Mouse (Mus musculus): ENCODE results near the gene 1700034J05Rik. TPM values are rescaled to one million over a fixed set of nuclear protein-coding genes. Genes with fewer than 3 reads are reported as not detected.
A peak's percentile ranks its signal among the peaks of the same experiment; 100 is the strongest.

1700034J05Rik gene
- total RNA-seq, 2 experiments from 2014 or later: not detected

DNA sequence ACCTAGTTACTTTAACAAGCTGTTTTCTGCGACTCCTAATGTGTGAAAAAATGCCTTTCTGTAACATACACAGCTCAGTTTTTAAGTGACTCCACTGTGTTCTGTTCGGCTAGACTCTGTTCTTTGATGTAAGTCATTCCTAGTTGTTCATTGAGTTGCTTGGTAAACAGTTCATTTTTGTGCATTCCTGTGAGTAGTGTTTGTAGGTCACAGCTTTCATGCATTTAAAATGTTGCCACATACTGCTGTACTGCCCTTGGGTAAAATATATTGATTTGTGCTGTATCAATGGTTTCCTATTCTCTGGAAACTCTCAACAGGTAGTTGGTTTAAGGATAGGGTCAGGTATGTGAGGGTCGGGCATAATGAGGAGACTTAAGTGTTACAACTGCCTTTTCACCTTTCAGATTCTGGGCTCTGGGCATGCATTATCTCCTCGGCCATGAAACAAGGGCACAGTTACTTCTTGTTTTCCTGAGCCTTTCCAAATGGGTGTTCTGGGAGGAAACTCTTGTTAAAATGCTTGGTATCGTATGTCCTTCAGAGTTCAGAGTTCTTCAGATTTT lies 27.7 kb downstream of the 1700034J05Rik start:
- no peak for DNase-seq

DNA sequence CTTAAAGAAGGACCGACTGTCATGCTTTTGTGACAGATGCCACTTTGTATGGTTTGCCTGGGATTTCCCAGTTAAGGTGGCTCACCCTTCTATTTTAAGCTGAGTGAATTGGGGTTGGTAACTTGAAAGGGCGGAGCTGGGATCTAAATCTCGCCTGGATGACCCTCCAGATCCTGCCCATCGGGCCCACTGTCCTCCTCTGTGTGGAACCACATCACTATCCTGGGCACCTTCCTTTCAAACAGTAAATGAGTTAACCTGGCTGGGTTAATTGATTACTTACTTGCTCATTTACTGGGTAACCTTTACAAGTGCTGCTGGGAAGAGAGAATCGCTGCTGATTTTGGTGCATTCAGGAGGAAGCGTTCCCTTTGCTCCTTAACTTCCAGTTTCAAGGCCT lies 35.9 kb downstream of the 1700034J05Rik start:
- no peak for DNase-seq

DNA sequence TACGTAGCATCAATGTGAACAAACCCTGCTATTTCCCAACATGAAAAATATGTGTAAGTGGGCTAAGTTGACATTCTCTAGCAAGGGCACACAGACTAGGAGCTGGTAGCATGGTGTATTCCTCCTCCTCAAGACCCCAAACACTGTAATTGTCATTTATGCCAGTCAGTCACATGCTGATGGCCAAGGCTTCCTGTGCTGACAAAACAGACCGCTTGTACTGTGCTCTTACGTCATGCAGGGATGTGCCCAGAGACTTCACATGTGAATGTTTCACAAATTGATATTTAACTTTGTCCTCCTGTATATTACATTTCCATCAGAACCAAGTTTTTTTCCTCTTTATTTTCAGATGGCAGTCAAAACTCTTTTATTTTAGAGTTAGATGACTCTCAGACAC lies 36.8 kb downstream of the 1700034J05Rik start:
- no peak for DNase-seq

DNA sequence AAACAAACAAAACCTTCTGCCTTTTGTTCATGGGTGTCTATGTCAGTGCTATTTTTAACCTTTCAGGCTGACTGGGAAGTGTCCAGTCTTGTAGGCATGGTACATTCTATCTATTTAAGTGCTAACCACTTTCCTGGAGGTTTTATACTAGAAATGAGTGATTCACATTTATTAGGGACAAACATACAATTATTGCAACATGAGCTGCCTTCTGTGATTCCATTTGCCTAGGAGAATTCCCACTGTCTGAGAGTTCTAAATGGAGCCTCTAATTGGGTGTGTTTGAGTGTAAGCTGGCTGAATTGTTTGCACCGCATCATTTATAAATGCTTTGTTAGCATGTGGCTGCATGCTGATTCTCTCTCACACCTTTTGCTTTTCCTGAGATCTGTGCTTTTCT lies 38.4 kb downstream of the 1700034J05Rik start:
- no peak for DNase-seq

DNA sequence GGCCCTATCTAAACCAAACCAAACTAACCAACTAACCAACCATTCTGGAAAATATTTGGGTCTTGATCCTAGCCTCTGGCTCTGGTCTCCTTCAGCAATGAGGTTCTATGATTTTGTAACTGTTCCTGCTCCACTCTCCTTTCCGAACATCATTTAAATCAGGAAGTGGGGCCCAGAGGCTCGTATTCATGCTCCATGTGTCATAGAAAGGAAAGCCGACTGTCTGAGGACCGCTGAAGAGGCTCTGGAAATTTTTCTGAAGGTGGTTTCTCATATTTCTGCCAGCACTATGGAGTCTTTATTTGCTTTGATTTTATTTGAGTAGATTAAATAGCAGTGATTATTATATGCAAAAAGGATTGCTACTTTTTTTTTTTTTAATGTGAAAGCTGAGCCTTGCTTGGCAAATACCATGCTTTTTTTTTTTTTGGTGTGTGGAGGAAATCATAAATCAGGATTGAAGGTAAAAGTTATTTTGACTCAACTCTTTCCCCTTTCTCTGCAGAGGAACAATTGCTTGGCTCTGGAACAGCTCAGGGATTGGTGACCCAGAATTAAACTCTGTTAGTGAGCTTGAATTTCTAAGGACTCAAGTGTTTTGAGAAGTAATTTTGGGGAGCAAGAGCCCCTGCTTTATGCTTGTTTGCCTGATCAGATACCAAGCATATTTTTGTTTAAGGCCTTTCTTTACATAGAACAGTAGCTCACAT lies 40.6 kb downstream of the 1700034J05Rik start:
- DNase-seq: no peak

DNA sequence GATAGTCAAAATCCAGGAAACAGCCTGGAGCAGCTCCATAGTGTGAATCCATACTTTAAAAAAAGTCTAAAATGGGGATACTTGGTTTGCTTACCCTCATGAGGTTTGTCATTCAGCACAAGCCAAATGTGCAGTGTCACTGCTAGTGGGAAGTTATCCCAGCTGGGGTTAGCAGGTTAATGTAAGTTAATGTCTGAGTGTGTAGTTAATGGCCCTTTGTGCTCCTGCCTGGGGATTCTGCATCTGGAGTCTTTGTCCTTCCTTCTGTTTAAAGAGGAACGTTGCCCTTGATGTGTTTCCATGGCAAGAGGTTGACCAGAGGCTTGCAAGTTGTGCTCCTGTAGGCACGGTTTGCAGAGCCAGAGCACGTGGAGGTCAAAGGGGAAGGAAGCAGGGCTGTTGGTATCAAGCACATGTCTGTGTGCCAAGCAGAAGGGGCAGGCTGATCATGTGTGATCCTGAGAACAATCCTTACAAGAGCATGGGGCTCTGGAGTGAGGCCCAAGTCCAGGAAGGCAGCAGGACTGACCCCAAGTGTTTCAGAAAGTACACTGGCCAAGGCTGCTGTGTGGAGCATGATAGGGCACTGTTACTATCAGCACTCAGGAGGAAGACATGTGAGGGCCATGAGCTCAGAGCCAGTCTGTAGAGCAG lies 41.3 kb downstream of the 1700034J05Rik start:
- peak; percentile 16 to 55 for DNase-seq

DNA sequence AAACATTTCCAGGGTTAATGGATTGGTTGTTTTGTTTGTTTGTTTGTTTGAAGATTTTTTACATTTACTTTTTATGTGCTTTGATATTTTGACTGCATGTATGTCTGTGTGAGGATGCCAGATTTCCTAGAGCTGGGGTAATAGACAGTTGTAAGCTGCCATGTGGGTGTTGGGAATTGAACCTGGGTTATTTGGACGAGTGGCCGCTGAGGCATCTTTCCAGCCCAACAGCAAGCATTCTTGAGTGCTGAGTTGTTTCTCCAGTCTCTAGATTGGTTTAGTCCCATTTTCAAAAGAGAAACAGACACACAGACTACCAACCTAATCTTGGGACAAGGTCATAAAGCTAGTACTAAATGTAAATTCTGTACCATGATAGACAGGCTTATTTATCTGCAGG lies 43.4 kb downstream of the 1700034J05Rik start:
- no peak for DNase-seq

DNA sequence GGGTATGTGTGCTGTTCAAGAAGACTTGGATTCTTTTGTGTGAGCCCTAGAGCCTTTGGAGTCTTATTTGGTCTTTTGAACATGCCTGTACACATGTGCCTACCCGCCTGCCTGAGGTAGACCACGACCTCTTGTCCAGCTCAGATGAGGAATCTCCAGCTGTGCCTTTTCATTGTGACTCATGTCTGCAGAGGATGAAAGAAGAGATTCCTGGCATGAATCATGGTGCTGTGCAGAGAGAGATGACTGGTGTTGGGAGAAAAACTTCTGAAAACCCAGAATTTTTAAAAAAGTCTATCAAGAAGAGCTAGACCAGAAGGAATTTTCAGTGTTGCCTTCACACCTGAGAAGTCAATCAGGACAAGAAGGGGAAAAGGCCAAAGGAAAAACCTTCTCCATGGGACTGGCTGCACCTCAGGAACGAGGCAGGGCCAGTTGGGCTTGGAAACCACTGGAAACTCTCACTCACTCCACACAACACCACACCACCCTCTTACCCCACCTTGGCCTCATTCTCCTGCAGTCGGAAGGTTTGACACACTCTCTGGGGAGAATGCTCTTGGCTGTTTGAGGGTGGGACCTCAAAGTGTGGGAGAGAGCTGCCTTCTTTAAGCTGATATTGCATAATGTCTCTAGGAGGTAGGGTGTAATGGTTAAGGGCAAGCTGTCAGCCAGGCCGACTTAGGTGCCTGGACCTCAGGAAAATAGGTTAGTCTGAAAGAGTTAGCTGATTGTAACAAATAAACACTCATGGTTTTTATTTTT lies 44.3 kb downstream of the 1700034J05Rik start:
- peak in 1 of 2 experiments; percentile 41 for DNase-seq

DNA sequence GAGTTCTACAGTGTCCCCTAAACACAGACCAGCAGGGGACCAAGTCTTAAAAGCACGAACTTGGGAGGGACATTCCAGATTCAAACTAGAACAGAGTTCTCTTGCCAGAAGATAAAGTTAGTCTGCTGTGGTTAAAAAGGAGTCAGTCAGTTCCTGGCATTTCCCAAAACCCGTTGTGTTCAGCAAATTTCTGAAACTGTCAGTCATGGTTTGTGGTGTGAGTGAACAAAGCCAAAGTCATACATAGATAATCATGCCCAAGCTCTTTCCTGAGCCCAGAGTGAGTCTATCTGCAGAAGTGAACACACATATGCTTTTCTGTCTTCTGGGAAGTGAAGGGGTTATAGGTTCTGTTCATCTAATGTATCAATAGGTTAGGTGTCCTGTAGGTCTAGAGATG lies 45.4 kb downstream of the 1700034J05Rik start:
- DNase-seq: no peak

DNA sequence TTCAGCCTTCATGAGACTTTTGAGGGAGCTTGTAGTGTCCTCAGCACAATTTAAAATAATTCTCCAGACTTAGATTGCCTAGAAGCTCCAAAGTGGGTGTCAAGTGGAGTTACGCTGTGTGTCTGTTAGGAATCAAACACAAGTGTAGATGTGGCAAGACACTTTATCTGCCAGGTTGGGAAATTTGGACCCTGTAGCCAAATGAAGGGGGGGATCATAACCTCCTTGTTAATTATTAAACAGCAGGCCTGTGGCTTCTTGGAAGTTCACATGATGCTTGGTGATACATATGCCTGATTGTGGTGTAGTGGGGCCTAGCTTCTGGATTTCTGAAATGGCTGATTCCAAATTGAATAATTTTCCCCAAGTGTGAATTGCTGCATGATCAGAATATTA lies 46.4 kb downstream of the 1700034J05Rik start:
- no peak for DNase-seq

DNA sequence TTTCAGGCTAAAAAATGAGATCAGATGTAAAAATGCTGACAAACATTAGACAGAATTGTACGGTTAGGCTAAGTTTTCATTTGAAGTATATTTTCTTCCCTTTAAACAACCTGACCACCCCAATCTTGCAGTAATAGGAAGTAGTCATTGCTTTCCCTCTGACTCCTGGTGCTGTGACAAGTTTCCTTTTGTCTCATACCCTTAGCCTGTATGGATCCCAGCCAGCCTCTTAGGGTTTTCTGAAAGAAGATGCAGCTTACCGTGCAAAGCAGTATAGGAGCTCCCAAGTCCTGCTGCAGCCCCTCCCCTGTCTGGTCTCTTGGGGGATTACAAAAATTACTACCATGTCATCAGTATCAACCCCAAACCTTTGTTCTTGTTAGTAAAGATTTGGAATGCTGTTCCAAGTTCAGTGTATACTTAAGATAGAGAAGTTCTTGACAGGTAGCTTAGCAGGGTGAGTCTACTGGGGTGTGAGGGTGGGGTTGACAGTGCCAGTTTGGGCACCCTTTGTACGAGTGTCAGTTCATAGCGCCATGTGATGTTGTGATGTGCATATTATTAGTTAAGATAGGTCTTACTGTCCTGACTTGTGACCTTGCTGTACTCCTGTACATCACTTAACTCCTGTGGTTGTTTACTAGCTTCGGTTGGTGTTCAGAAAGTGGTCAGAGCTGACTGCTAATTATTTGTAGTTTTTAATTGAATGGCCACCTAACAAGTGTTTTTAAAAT lies 47.0 kb downstream of the 1700034J05Rik start:
- DNase-seq: no peak

DNA sequence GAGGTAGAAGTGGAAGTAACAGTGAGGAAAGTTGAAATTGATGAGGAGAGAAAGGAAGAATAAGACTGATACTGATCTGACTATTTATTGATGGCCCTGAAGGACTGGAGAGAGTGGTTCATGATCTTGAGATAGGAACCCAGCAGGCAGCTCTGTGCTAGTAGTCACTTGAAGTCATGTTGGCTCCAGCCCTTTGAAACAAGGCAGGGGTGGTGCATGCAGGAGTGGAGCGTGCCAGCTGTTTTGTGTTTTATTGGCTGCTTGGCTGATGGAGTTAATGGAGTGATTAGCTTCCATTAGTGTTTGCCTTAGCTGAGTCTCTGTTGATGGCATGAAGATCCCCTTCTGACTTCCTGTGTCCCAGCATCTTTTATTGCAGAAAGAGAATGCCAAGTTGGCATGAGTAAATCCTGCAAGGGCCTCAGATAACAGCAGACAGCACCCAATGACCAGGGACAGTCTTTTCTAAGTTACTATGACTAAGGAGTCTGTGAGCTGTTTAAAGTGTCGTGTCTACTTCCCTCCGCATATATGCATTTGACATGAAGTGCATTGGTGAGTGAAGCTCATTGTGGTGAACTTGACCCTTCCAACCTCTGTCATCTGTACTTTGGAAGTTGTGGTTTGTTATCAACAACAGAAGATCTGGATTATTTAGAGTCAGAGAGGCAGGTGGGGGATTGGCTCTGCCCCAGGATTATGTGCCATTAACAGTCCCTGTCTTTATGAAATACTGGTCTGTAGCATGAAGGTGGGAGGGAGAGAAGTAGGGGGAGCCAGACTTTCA lies 48.0 kb downstream of the 1700034J05Rik start:
- no peak for DNase-seq

DNA sequence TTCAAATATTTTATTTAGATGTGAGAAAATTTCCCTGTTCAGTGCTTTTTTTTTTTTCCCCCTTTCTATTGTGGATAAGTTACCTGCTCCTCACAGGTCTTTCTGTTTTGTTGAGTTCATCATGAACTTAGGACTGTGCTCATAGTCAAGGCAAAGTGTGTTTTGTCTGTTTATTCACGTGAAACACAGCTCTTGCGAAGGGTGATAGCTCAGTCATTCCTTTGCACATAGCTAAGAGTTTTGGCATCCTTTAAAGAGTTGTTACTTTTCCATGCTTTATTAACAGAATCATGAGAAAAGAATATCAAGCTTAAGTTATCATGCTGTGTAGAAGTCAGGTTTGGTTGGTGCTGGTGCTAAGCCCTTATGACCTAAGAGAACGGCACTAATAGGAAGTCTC lies 49.5 kb downstream of the 1700034J05Rik start:
- DNase-seq: no peak

DNA sequence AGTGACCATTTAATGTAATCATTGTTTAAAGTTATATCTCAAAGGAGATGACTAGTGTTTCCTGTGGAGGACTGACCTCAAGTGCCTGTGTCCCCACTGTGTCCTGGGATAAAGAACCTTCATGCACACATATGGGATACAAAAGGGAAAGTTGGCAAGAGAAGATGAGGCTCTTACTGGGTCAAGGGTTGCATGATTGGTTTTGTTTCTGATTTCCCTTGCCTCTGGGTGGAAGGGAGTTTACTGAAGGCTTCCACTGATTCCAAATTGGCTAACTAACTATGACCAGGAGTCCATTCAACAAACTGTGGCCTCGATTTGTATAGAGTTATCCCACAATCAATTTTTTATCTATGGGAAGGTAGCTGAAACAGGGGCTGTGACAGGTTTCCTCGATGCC lies 50.6 kb downstream of the 1700034J05Rik start:
- no peak for DNase-seq

DNA sequence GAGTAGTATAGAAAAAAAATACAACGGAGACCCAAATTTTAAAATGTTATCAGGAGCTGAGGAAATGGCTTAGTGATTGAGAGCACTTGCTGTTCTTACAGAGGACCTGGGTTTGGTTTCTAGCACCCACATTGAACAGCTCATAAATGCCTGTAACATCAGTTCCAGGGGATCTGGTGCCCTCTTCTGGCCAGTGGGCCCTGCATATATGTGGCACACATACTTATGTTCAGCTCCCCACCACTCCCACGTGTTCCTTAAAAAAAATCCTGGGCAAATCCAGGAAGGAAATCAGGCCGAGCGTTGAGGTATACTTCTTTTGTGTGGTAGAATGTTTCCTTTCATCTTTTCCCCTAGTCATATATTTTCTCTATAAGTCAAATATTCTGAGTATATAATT lies 52.3 kb downstream of the 1700034J05Rik start:
- DNase-seq: no peak

Other genes with a start within 250 kb of the 1700034J05Rik start
- gene Stk38l, start 229.4 kb downstream of the 1700034J05Rik start, total RNA-seq (2021): 10 to 100 TPM; 17.7 to 22.4 TPM
- 1 to 10 TPM; 1.7 to 2.7 TPM for gene Arntl2, start 158.4 kb downstream of the 1700034J05Rik start, total RNA-seq (2021)
- not detected for gene Smco2, start 104.3 kb downstream of the 1700034J05Rik start, total RNA-seq (2021)
- gene Ppfibp1, start 65.9 kb downstream of the 1700034J05Rik start, total RNA-seq (2021): 100 to 1,000 TPM in 1 of 2 experiments, 10 to 100 TPM in 1; 97.4 to 115 TPM
- 1 to 10 TPM; 1.2 to 1.4 TPM for gene Rep15, start 78.2 kb upstream of the 1700034J05Rik start, total RNA-seq (2021)
- 100 to 1,000 TPM in 1 of 2 experiments, 10 to 100 TPM in 1; 84.7 to 108 TPM for gene Mrps35, start 88.3 kb upstream of the 1700034J05Rik start, total RNA-seq (2021)
- under 1 TPM in 1 of 2 experiments, not detected in 1; 0.33 TPM for gene Mansc4, start 132.6 kb upstream of the 1700034J05Rik start, total RNA-seq (2021)
- 10 to 100 TPM; 23.1 to 30.4 TPM for gene Klhl42, start 137.0 kb upstream of the 1700034J05Rik start, total RNA-seq (2021)

Data from adrenal gland, postnatal 36 days (tissue).